Mouse (Mus musculus) activated CD4-positive, CD25-positive, alpha-beta regulatory T cell, adult 9 weeks (primary cell): ENCODE data around the gene D430042O09Rik. TPM values are rescaled to one million over a fixed set of nuclear protein-coding genes. Genes with fewer than 3 reads are reported as not detected.

ENCODE experiments used
- polyA plus RNA-seq: library from polyadenylated mRNA; unstranded; fragments of 100-300 nt; shearing (Covaris generic); gene quantifications from one replicate; pipeline ENCODE4 v1.2.1, GENCODE M21; 2017

D430042O09Rik gene
- polyA plus RNA-seq = 9.8 TPM

DNA sequence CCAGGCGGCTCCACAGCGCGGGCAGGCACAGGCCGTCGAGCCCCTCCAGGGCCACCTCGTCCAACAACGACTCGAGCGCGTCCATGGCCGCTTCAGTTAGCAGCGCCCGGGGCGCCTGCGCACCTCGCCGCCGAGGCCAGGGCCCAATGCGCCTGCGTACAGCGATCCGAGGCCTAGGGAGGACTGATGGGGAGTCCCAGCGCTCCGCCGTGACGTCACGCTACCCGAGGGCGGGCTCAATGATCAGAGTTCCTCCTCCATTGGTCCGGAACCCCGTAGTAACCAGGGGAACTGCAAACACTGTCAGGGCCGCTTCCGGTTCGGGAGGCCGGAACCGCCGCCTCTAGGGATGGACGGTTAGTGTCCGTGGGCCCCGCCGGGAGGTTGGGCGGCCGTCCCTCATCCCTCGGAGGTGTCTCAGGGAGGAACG is at the start of gene D430042O09Rik, which contains the start of gene Gtf3c1:
Gene D430042O09Rik, plus strand, starts transcription at position 296 of the 430 bp plus-strand sequence.
Gene Gtf3c1, minus strand, starts transcription at position 188 of the 430 bp plus-strand sequence.

Other genes starting within 250 kb of the D430042O09Rik start
- 150 TPM for gene Nsmce1, start 216.3 kb upstream of the D430042O09Rik start, polyA plus RNA-seq
- gene Il4ra, start 155.8 kb upstream of the D430042O09Rik start, polyA plus RNA-seq = 224 TPM
- gene Il21r, start 104.5 kb upstream of the D430042O09Rik start, polyA plus RNA-seq = 392 TPM
- 63.0 TPM for gene Gtf3c1, start 108 bp upstream of the D430042O09Rik start, polyA plus RNA-seq